Mouse (Mus musculus): ENCODE measurements around the gene Epb41l4b. TPM values are rescaled to one million over a fixed set of nuclear protein-coding genes. Genes with fewer than 3 reads are reported as not detected.

Epb41l4b gene
- total and polyA plus RNA-seq, 3 experiments, result 0.11 TPM; not detected in 2

- TF ChIP-seq GATA1 (IDR thresholded peaks at IDR 0.05; ENCODE audit: borderline replicate concordance, low read length) (no peak), CTCF (IDR thresholded peaks at IDR 0.05; ENCODE audit: low read depth, low read length) (no peak), POLR2AphosphoS5 (IDR thresholded peaks at IDR 0.05; ENCODE audit: insufficient replicate concordance, low read depth, low read length) (no peak), GATA2 (IDR thresholded peaks at IDR 0.05; ENCODE audit: borderline replicate concordance, low read depth, low read length) (no peak), TAL1 (conservative IDR thresholded peaks at IDR 0.05; ENCODE audit: low read depth, low read length) (no peak)
- no peaks in the 10 kb centered on the region for H3K27me3 ChIP-seq (ENCODE audit: insufficient read depth, low read length)
- peaks cover 71% of the 10 kb centered on the region for H3K9me3 ChIP-seq (replicated peaks)
- no peaks in the 10 kb centered on the region for H3K4me1 ChIP-seq (ENCODE audit: insufficient read depth, low read depth, low read length)
- DNase-seq (ENCODE audit: low spot score) (no peak), ATAC-seq (ENCODE audit: extremely low read depth, insufficient number of reproducible peaks, low FRiP score, poor library complexity, severe bottlenecking) (no peak)
- H3K36me3 ChIP-seq (replicated peaks), result no peaks in the 10 kb centered on the region
- no peak overlapping the region for H3K4me3 ChIP-seq (ENCODE audit: low read depth, low read length)
Observed at GRCm38 (mm10) chr4:57095569-57095968, 47.7 kb downstream of the Epb41l4b start.

- no peaks in the 10 kb centered on the region for H3K27me3 ChIP-seq (ENCODE audit: insufficient read depth, low read length)
- DNase-seq (ENCODE audit: low spot score) (no peak), ATAC-seq (ENCODE audit: extremely low read depth, insufficient number of reproducible peaks, low FRiP score, poor library complexity, severe bottlenecking) (no peak)
- H3K4me1 ChIP-seq (ENCODE audit: insufficient read depth, low read depth, low read length), result no peaks in the 10 kb centered on the region
- H3K4me3 ChIP-seq (ENCODE audit: low read depth, low read length), result no peak overlapping the region
- TF ChIP-seq POLR2AphosphoS5 (IDR thresholded peaks at IDR 0.05; ENCODE audit: insufficient replicate concordance, low read depth, low read length) (no peak), TAL1 (conservative IDR thresholded peaks at IDR 0.05; ENCODE audit: low read depth, low read length) (no peak), GATA2 (IDR thresholded peaks at IDR 0.05; ENCODE audit: borderline replicate concordance, low read depth, low read length) (no peak), GATA1 (IDR thresholded peaks at IDR 0.05; ENCODE audit: borderline replicate concordance, low read length) (no peak), CTCF (IDR thresholded peaks at IDR 0.05; ENCODE audit: low read depth, low read length) (no peak)
- peaks cover 65% of the 10 kb centered on the region for H3K9me3 ChIP-seq (replicated peaks)
- H3K36me3 ChIP-seq (replicated peaks), result no peaks in the 10 kb centered on the region
Observed at GRCm38 (mm10) chr4:57091363-57091762, 51.9 kb downstream of the Epb41l4b start.

GRCm38 (mm10) chr4:57088301-57088700 is 54.9 kb downstream of the Epb41l4b start:
- no peak for DNase-seq (ENCODE audit: low spot score)
- no peak for TF ChIP-seq TAL1 (conservative IDR thresholded peaks at IDR 0.05; ENCODE audit: low read depth, low read length)
- no peak for TF ChIP-seq CTCF (IDR thresholded peaks at IDR 0.05; ENCODE audit: low read depth, low read length)
- no peak for TF ChIP-seq GATA2 (IDR thresholded peaks at IDR 0.05; ENCODE audit: borderline replicate concordance, low read depth, low read length)
- no peak for TF ChIP-seq GATA1 (IDR thresholded peaks at IDR 0.05; ENCODE audit: borderline replicate concordance, low read length)
- no peak for TF ChIP-seq POLR2AphosphoS5 (IDR thresholded peaks at IDR 0.05; ENCODE audit: insufficient replicate concordance, low read depth, low read length)
- no peak for ATAC-seq (ENCODE audit: extremely low read depth, insufficient number of reproducible peaks, low FRiP score, poor library complexity, severe bottlenecking)
- no peak overlapping the region for H3K4me3 ChIP-seq (ENCODE audit: low read depth, low read length)
- H3K36me3 ChIP-seq (replicated peaks), result no peaks in the 10 kb centered on the region
- no peaks in the 10 kb centered on the region for H3K4me1 ChIP-seq (ENCODE audit: insufficient read depth, low read depth, low read length)
- no peaks in the 10 kb centered on the region for H3K27me3 ChIP-seq (ENCODE audit: insufficient read depth, low read length)
- peaks cover 55% of the 10 kb centered on the region for H3K9me3 ChIP-seq (replicated peaks)

GRCm38 (mm10) chr4:57085750-57086400 is 57.4 kb downstream of the Epb41l4b start:
- no peaks in the 10 kb centered on the region for H3K4me1 ChIP-seq (ENCODE audit: insufficient read depth, low read depth, low read length)
- peaks cover 55% of the 10 kb centered on the region for H3K9me3 ChIP-seq (replicated peaks)
- TF ChIP-seq POLR2AphosphoS5 (IDR thresholded peaks at IDR 0.05; ENCODE audit: insufficient replicate concordance, low read depth, low read length) (no peak), GATA2 (IDR thresholded peaks at IDR 0.05; ENCODE audit: borderline replicate concordance, low read depth, low read length) (no peak), GATA1 (IDR thresholded peaks at IDR 0.05; ENCODE audit: borderline replicate concordance, low read length) (no peak), TAL1 (conservative IDR thresholded peaks at IDR 0.05; ENCODE audit: low read depth, low read length) (no peak)
- H3K27me3 ChIP-seq (ENCODE audit: insufficient read depth, low read length), result no peaks in the 10 kb centered on the region
- no peaks in the 10 kb centered on the region for H3K36me3 ChIP-seq (replicated peaks)
- H3K4me3 ChIP-seq (ENCODE audit: low read depth, low read length), result no peak overlapping the region
- DNase-seq (ENCODE audit: low spot score) (no peak), ATAC-seq (ENCODE audit: extremely low read depth, insufficient number of reproducible peaks, low FRiP score, poor library complexity, severe bottlenecking) (no peak)

- ATAC-seq (ENCODE audit: extremely low read depth, insufficient number of reproducible peaks, low FRiP score, poor library complexity, severe bottlenecking) (no peak), DNase-seq (ENCODE audit: low spot score) (no peak)
- Histone ChIP-seq H3K9me3 (replicated peaks) (peaks cover 72% of the 10 kb centered on the region), H3K36me3 (replicated peaks) (no peaks in the 10 kb centered on the region), H3K27me3 (ENCODE audit: insufficient read depth, low read length) (no peaks in the 10 kb centered on the region; the same call in 1 of the 2 replicates), H3K4me1 (ENCODE audit: insufficient read depth, low read depth, low read length) (no peaks in the 10 kb centered on the region), H3K4me3 (ENCODE audit: low read depth, low read length) (no peak overlapping the region)
- no peak for TF ChIP-seq POLR2AphosphoS5 (IDR thresholded peaks at IDR 0.05; ENCODE audit: insufficient replicate concordance, low read depth, low read length)
Observed at GRCm38 (mm10) chr4:57083653-57084052, 59.6 kb downstream of the Epb41l4b start.

- no peaks in the 10 kb centered on the region for H3K4me1 ChIP-seq (ENCODE audit: insufficient read depth, low read depth, low read length)
- no peaks in the 10 kb centered on the region for H3K36me3 ChIP-seq (replicated peaks)
- TF ChIP-seq POLR2AphosphoS5 (IDR thresholded peaks at IDR 0.05; ENCODE audit: insufficient replicate concordance, low read depth, low read length) (no peak), GATA1 (IDR thresholded peaks at IDR 0.05; ENCODE audit: borderline replicate concordance, low read length) (no peak), TAL1 (conservative IDR thresholded peaks at IDR 0.05; ENCODE audit: low read depth, low read length) (no peak), GATA2 (IDR thresholded peaks at IDR 0.05; ENCODE audit: borderline replicate concordance, low read depth, low read length) (no peak), CTCF (IDR thresholded peaks at IDR 0.05; ENCODE audit: low read depth, low read length) (no peak)
- no peaks in the 10 kb centered on the region; the same call in 1 of the 2 replicates for H3K27me3 ChIP-seq (ENCODE audit: insufficient read depth, low read length)
- DNase-seq (ENCODE audit: low spot score) (no peak), ATAC-seq (ENCODE audit: extremely low read depth, insufficient number of reproducible peaks, low FRiP score, poor library complexity, severe bottlenecking) (no peak)
- no peak overlapping the region for H3K4me3 ChIP-seq (ENCODE audit: low read depth, low read length)
- H3K9me3 ChIP-seq (replicated peaks), result peaks cover 70% of the 10 kb centered on the region
Observed at GRCm38 (mm10) chr4:57082775-57083428, 60.3 kb downstream of the Epb41l4b start.

Measured in G1E (cell line).